Mouse (Mus musculus) stomach, postnatal 0 days (tissue): Measurements from ENCODE around the gene Prkg2. TPM values are rescaled to one million over a fixed set of nuclear protein-coding genes. Genes with fewer than 3 reads are reported as not detected.

Experiments
- ATAC-seq: fragments of 200-750 bp; cut with Nextera tagmentation; 2 replicates; pipeline ENCODE4 v1.8.0; 2017; ENCODE audit not compliant: low FRiP score, low TSS enrichment
- DNase-seq: peaks from one replicate; pipeline ENCODE4 v3.0.0-alpha.2; 2016; ENCODE audit warnings: low spot score
- H3K27ac ChIP-seq: fragments of 300-500 bp; sonication (generic); replicated peaks from 2 replicates; pipeline ENCODE4 v1.5.1; 2014; ENCODE audit warnings: mild to moderate bottlenecking, control low read depth
- H3K27me3 ChIP-seq: fragments of 300-500 bp; sonication (generic); 2 replicates; pipeline ENCODE4 v1.6.1; 2014; ENCODE audit warnings: low read length; ENCODE audit not compliant: control insufficient read depth, insufficient read depth
- H3K36me3 ChIP-seq: fragments of 300-500 bp; sonication (generic); 2 replicates; pipeline ENCODE4 v1.6.1; 2014; ENCODE audit warnings: low read length, mixed read lengths; ENCODE audit not compliant: control insufficient read depth, insufficient read depth
- H3K4me1 ChIP-seq: fragments of 300-500 bp; sonication (generic); replicated peaks from 2 replicates; pipeline ENCODE4 v1.6.1; 2014; ENCODE audit warnings: antibody characterized with exemption; ENCODE audit not compliant: control insufficient read depth, insufficient read depth
- H3K4me2 ChIP-seq: fragments of 300-500 bp; sonication (generic); replicated peaks from 2 replicates; pipeline ENCODE4 v1.6.1; 2014; ENCODE audit warnings: low read depth, mild to moderate bottlenecking, control low read depth, moderate library complexity
- H3K4me3 ChIP-seq: fragments of 300-500 bp; sonication (generic); 2 replicates; pipeline ENCODE4 v1.5.1; 2014; ENCODE audit warnings: low read depth, low read length, control low read depth
- H3K9ac ChIP-seq: fragments of 300-500 bp; sonication (generic); 2 replicates; pipeline ENCODE4 v1.6.1; 2014; ENCODE audit warnings: mild to moderate bottlenecking, low read length, control low read depth, mixed read lengths
- H3K9me3 ChIP-seq: fragments of 300-500 bp; sonication (generic); 2 replicates; pipeline ENCODE4 v1.6.1; 2016; ENCODE audit warnings: low read length; ENCODE audit not compliant: control insufficient read depth
- CTCF ChIP-seq: IDR thresholded peaks from 2 replicates; pipeline ENCODE4 v1.5.1; 2016; ENCODE audit warnings: antibody characterized with exemption, low read depth, mild to moderate bottlenecking, moderate library complexity
- EP300 ChIP-seq: optimal IDR thresholded peaks from 2 replicates; pipeline ENCODE3; 2016; ENCODE audit warnings: antibody characterized with exemption
- WGBS: fragments of 180-500 bp; shearing (Covaris S2); extraction: QIAGEN DNeasy Blood & Tissue Kit; methylation state at CpG from one replicate; pipeline ENCODE4 v1.1.7; 2014; 5-methylcytosine and 5-hydroxymethylcytosine counted together
- polyA plus RNA-seq: library from polyadenylated mRNA; unstranded; fragments of >200 nt; fragmentation: Nextera tagmentation; extraction: Ambion mirVana; gene quantifications from 2 replicates; pipeline ENCODE4 v1.2.1, GENCODE M21; 2015

The Prkg2 gene
- polyA plus RNA-seq, 1 experiment from 2014 or later: 0.67 TPM

DNA sequence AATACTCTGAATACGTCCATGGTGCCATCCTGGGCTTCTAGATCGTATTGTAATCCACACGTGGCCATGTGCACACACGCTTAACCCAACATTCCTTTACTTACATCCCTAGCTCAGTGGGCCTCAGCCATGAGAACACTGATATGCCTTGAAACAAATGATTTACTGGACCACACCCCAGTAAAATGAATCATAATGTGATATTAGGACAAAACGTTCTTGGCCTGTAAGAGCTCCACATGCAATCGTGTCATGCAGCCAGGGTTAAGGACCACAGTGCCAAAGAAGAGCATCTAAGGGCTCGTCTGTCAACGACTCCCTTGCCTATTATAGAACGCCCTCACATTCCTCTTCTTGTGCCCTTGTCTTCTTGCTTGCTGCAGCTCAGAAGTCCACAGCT, 70.5 kb downstream of the Prkg2 start:
- WGBS: 68% methylated on average over 9 of the region's 9 CpGs
- no peak overlapping the region for H3K4me2 ChIP-seq
- TF ChIP-seq EP300 (no peak), CTCF (no peak)
- H3K9me3 ChIP-seq: no peaks in the 10 kb centered on the region
- H3K36me3 ChIP-seq: no peaks in the 10 kb centered on the region
- H3K27ac ChIP-seq: no peak overlapping the region
- ATAC-seq (no peak), DNase-seq (no peak)
- H3K27me3 ChIP-seq: no peaks in the 10 kb centered on the region
- no peak overlapping the region for H3K9ac ChIP-seq
- H3K4me3 ChIP-seq: no peak overlapping the region
- no peaks in the 10 kb centered on the region for H3K4me1 ChIP-seq

DNA sequence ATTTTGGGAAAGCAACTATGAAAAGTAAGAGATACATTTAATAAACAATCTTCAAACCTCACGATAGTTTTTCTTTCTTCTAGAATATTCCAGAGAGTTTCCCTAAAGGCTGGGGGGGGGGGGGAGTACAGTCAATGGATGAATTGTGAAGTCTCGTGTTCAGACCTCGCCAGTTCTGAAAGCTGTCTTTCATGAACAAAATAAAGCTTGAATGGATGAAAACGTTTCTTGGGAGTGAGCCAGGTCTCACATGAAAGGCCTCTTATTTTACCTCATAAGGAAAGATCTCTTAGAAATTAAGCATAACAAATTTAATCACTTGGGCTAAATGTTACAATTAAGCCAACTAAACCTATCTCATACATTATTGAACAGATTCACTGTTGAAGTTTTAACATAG, 72.0 kb downstream of the Prkg2 start:
- no peaks in the 10 kb centered on the region for H3K4me1 ChIP-seq
- H3K27ac ChIP-seq: no peak overlapping the region
- no peaks in the 10 kb centered on the region for H3K27me3 ChIP-seq
- DNase-seq (no peak), ATAC-seq (no peak)
- no peaks in the 10 kb centered on the region for H3K9me3 ChIP-seq
- no peak overlapping the region for H3K9ac ChIP-seq
- TF ChIP-seq CTCF (no peak), EP300 (no peak)
- H3K36me3 ChIP-seq: no peaks in the 10 kb centered on the region
- no peak overlapping the region for H3K4me2 ChIP-seq
- no peak overlapping the region for H3K4me3 ChIP-seq
- 43% methylated on average over 4 of the region's 4 CpGs for WGBS

GRCm38 (mm10) chr5:98964367-98964766, 72.8 kb downstream of the Prkg2 start:
- H3K9me3 ChIP-seq: no peaks in the 10 kb centered on the region
- no peak overlapping the region for H3K27ac ChIP-seq
- no peaks in the 10 kb centered on the region for H3K27me3 ChIP-seq
- TF ChIP-seq CTCF: no peak
- no peak for TF ChIP-seq EP300
- ATAC-seq (no peak), DNase-seq (no peak)
- no peak overlapping the region for H3K4me3 ChIP-seq
- H3K9ac ChIP-seq: no peak overlapping the region
- no peaks in the 10 kb centered on the region for H3K36me3 ChIP-seq
- 39% methylated on average over 6 of the region's 6 CpGs for WGBS
- no peak overlapping the region; the same call in 1 of the 2 replicates for H3K4me2 ChIP-seq
- no peaks in the 10 kb centered on the region for H3K4me1 ChIP-seq

DNA sequence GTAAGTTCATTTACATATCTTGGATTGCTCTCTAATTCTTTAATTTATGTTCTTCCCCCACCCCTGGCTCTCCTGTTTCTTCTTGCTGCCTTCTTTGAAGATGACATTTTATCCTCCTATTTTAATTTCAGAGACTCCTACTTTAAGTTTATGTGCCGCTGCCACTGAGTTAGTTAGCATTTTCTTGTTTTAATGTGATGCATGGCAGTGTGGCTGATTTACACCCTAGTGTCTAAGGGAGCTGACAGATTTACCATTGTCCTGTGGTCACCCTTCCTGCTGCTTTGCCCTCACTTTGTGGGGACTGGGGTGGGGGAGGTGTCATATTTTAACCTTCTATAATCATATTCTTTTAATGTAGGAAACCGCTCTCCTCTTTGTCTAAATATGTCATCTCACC, 74.7 kb downstream of the Prkg2 start:
- Histone ChIP-seq H3K36me3 (no peaks in the 10 kb centered on the region), H3K9ac (no peak overlapping the region), H3K4me3 (no peak overlapping the region), H3K4me1 (no peaks in the 10 kb centered on the region), H3K27ac (no peak overlapping the region), H3K27me3 (no peaks in the 10 kb centered on the region), H3K4me2 (no peak overlapping the region), H3K9me3 (no peaks in the 10 kb centered on the region)
- TF ChIP-seq CTCF (no peak), EP300 (no peak)
- ATAC-seq: no peak
- WGBS: 66% methylated on average over 2 of the region's 2 CpGs
- DNase-seq: no peak

- Histone ChIP-seq H3K4me1 (no peaks in the 10 kb centered on the region), H3K4me3 (no peak overlapping the region), H3K27me3 (no peaks in the 10 kb centered on the region), H3K36me3 (no peaks in the 10 kb centered on the region), H3K9ac (no peak overlapping the region), H3K9me3 (no peaks in the 10 kb centered on the region), H3K4me2 (no peak overlapping the region), H3K27ac (no peak overlapping the region)
- TF ChIP-seq CTCF (no peak), EP300 (no peak)
- DNase-seq (no peak), ATAC-seq (no peak)
- WGBS: 81% methylated on average over 3 of the region's 3 CpGs
These were observed 81.6 kb downstream of the Prkg2 start for GRCm38 (mm10) chr5:98955576-98955975.

GRCm38 (mm10) chr5:98953386-98953785, 83.8 kb downstream of the Prkg2 start:
- Histone ChIP-seq H3K36me3 (no peaks in the 10 kb centered on the region), H3K9me3 (no peaks in the 10 kb centered on the region), H3K4me2 (no peak overlapping the region), H3K27ac (no peak overlapping the region), H3K9ac (no peak overlapping the region), H3K4me3 (no peak overlapping the region), H3K27me3 (no peaks in the 10 kb centered on the region), H3K4me1 (no peaks in the 10 kb centered on the region)
- DNase-seq: no peak
- WGBS: 46% methylated on average over 1 of the region's 1 CpGs
- no peak for ATAC-seq
- TF ChIP-seq EP300 (no peak), CTCF (no peak)
